Mouse (Mus musculus) midbrain, embryonic 10.5 days (tissue): ENCODE data around the gene Cdhr4. TPM values are rescaled to one million over a fixed set of nuclear protein-coding genes. Genes with fewer than 3 reads are reported as not detected.

Experiments
- DNase-seq: peaks from one replicate; pipeline ENCODE4 v3.0.0-alpha.2; 2017; ENCODE audit warnings: low spot score
- H3K27ac ChIP-seq: fragments of 300-500 bp; sonication (generic); replicated peaks from 2 replicates; pipeline ENCODE4 v1.5.1; 2016; ENCODE audit warnings: mild to moderate bottlenecking
- H3K27me3 ChIP-seq: fragments of 300-500 bp; sonication (generic); 2 replicates; pipeline ENCODE4 v1.6.1; 2016; ENCODE audit warnings: low read depth, mild to moderate bottlenecking; ENCODE audit not compliant: poor library complexity, severe bottlenecking
- H3K36me3 ChIP-seq: fragments of 300-500 bp; sonication (generic); 2 replicates; pipeline ENCODE4 v1.6.1; 2016; ENCODE audit warnings: mild to moderate bottlenecking, moderate library complexity
- H3K4me1 ChIP-seq: fragments of 300-500 bp; sonication (generic); 2 replicates; pipeline ENCODE4 v1.6.1; 2016
- H3K4me3 ChIP-seq: fragments of 300-500 bp; sonication (generic); 2 replicates; pipeline ENCODE4 v1.5.1; 2016; ENCODE audit warnings: mild to moderate bottlenecking, moderate library complexity
- H3K9me3 ChIP-seq: fragments of 300-500 bp; sonication (generic); replicated peaks from 2 replicates; pipeline ENCODE4 v1.6.1; 2016; ENCODE audit warnings: mild to moderate bottlenecking
- WGBS: fragments of 180-500 bp; shearing (Covaris S2); methylation state at CpG from one replicate; pipeline ENCODE4 v1.1.7; 2016; 5-methylcytosine and 5-hydroxymethylcytosine counted together
- polyA plus RNA-seq: library from polyadenylated mRNA; unstranded; fragments of >200 nt; fragmentation: Nextera tagmentation; extraction: Ambion mirVana; gene quantifications from 2 replicates; pipeline ENCODE4 v1.2.1, GENCODE M21; 2016

The Cdhr4 gene
- polyA plus RNA-seq: 2.2 and 3.2 TPM in 2 replicates

GRCm38 (mm10) chr9:107992197-107992596 is at the start of gene Cdhr4:
TSS of gene Cdhr4 (plus strand) at chr9:107992497.
- H3K27ac ChIP-seq: no peak within 1 kb of the TSS
- H3K36me3 ChIP-seq: no peaks in the 10 kb centered on the region
- H3K9me3 ChIP-seq: no peaks in the 10 kb centered on the region
- WGBS: 82% methylated on average over 2 of the region's 2 CpGs
- H3K4me3 ChIP-seq: no peak within 1 kb of the TSS
- no peak for DNase-seq
- no peaks in the 10 kb centered on the region; the same call in 1 of the 2 replicates for H3K4me1 ChIP-seq
- H3K27me3 ChIP-seq: peaks cover 2% of the 10 kb centered on the region; the same call in 1 of the 2 replicates

- WGBS: 92% methylated on average over 31 of the region's 31 CpGs
- Histone ChIP-seq H3K4me3 (no peak overlapping the region), H3K36me3 (peaks cover 32% of the 10 kb centered on the region), H3K27me3 (no peaks in the 10 kb centered on the region), H3K27ac (no peak overlapping the region), H3K9me3 (no peaks in the 10 kb centered on the region), H3K4me1 (peaks cover 24% of the 10 kb centered on the region)
- no peak for DNase-seq
Observed at GRCm38 (mm10) chr9:107947241-107948194, 44.8 kb upstream of the Cdhr4 start.

GRCm38 (mm10) chr9:107949184-107949921 is 42.9 kb upstream of the Cdhr4 start:
- no peak for DNase-seq
- Histone ChIP-seq H3K9me3 (no peaks in the 10 kb centered on the region), H3K4me1 (peaks cover 28% of the 10 kb centered on the region), H3K27ac (no peak overlapping the region; the same call in 1 of the 2 replicates), H3K4me3 (no peak overlapping the region), H3K27me3 (no peaks in the 10 kb centered on the region), H3K36me3 (peaks cover 32% of the 10 kb centered on the region)
- 81% methylated on average over 13 of the region's 13 CpGs for WGBS

GRCm38 (mm10) chr9:107949922-107950235 is 42.4 kb upstream of the Cdhr4 start, which contains the start of gene Traip:
TSS of gene Traip (plus strand) at chr9:107950136.
- Histone ChIP-seq H3K4me3 (peak within 1 kb of the TSS; percentile 91), H3K27me3 (no peaks in the 10 kb centered on the region), H3K36me3 (peaks cover 32% of the 10 kb centered on the region), H3K9me3 (no peaks in the 10 kb centered on the region), H3K27ac (peak within 1 kb of the TSS; percentile 91), H3K4me1 (peaks cover 28% of the 10 kb centered on the region)
- DNase-seq: no peak
- 93% methylated on average over 10 of the region's 10 CpGs for WGBS

GRCm38 (mm10) chr9:107950460-107951355 is 41.6 kb upstream of the Cdhr4 start:
- Histone ChIP-seq H3K4me1 (peaks cover 28% of the 10 kb centered on the region), H3K9me3 (no peaks in the 10 kb centered on the region), H3K27ac (peak overlapping the region; percentile 91), H3K36me3 (peaks cover 33% of the 10 kb centered on the region), H3K4me3 (peak overlapping the region; percentile 91), H3K27me3 (no peaks in the 10 kb centered on the region)
- WGBS: 12% methylated on average over 45 of the region's 45 CpGs
- peak; percentile 92 for DNase-seq

- no peak for DNase-seq
- WGBS: 85% methylated on average over 6 of the region's 6 CpGs
- no peak overlapping the region for H3K4me3 ChIP-seq
- peaks cover 54% of the 10 kb centered on the region for H3K36me3 ChIP-seq
- H3K27me3 ChIP-seq: no peaks in the 10 kb centered on the region
- H3K27ac ChIP-seq: no peak overlapping the region
- peaks cover 46% of the 10 kb centered on the region for H3K4me1 ChIP-seq
- H3K9me3 ChIP-seq: no peaks in the 10 kb centered on the region
Observed at GRCm38 (mm10) chr9:107955613-107956289, 36.5 kb upstream of the Cdhr4 start.

GRCm38 (mm10) chr9:107957141-107957540 is 35.2 kb upstream of the Cdhr4 start:
- H3K9me3 ChIP-seq: no peaks in the 10 kb centered on the region
- H3K27ac ChIP-seq: peak overlapping the region; percentile 28; the same call in 1 of the 2 replicates
- H3K27me3 ChIP-seq: no peaks in the 10 kb centered on the region
- peaks cover 48% of the 10 kb centered on the region for H3K4me1 ChIP-seq
- 31% methylated on average over 6 of the region's 6 CpGs for WGBS
- no peak overlapping the region for H3K4me3 ChIP-seq
- H3K36me3 ChIP-seq: peaks cover 68% of the 10 kb centered on the region
- DNase-seq: no peak

GRCm38 (mm10) chr9:107959896-107960295 is 32.4 kb upstream of the Cdhr4 start:
- Histone ChIP-seq H3K9me3 (no peaks in the 10 kb centered on the region), H3K4me3 (no peak overlapping the region), H3K27me3 (no peaks in the 10 kb centered on the region), H3K36me3 (peaks cover 94% of the 10 kb centered on the region), H3K4me1 (peaks cover 41% of the 10 kb centered on the region), H3K27ac (no peak overlapping the region)
- WGBS: 66% methylated on average over 6 of the region's 6 CpGs
- no peak for DNase-seq

- Histone ChIP-seq H3K36me3 (peaks cover 99% of the 10 kb centered on the region), H3K27ac (no peak overlapping the region), H3K4me1 (peaks cover 41% of the 10 kb centered on the region), H3K27me3 (no peaks in the 10 kb centered on the region), H3K4me3 (no peak overlapping the region), H3K9me3 (no peaks in the 10 kb centered on the region)
- WGBS: 81% methylated on average over 4 of the region's 4 CpGs
- no peak for DNase-seq
Observed at GRCm38 (mm10) chr9:107960928-107961327, 31.4 kb upstream of the Cdhr4 start.

GRCm38 (mm10) chr9:107961351-107961762 is 30.9 kb upstream of the Cdhr4 start:
- Histone ChIP-seq H3K27ac (no peak overlapping the region), H3K9me3 (no peaks in the 10 kb centered on the region), H3K27me3 (no peaks in the 10 kb centered on the region), H3K36me3 (peaks cover 99% of the 10 kb centered on the region), H3K4me1 (peaks cover 41% of the 10 kb centered on the region), H3K4me3 (no peak overlapping the region)
- no peak for DNase-seq
- WGBS: 84% methylated on average over 10 of the region's 10 CpGs

GRCm38 (mm10) chr9:107961881-107962280 is 30.4 kb upstream of the Cdhr4 start:
- 62% methylated on average over 5 of the region's 5 CpGs for WGBS
- no peak for DNase-seq
- peaks cover 36% of the 10 kb centered on the region for H3K4me1 ChIP-seq

More at GRCm38 (mm10) chr9:107961881-107962280, 30.4 kb upstream of the Cdhr4 start:
- peaks cover 99% of the 10 kb centered on the region for H3K36me3 ChIP-seq
- no peaks in the 10 kb centered on the region for H3K9me3 ChIP-seq
- H3K4me3 ChIP-seq: no peak overlapping the region
- H3K27me3 ChIP-seq: no peaks in the 10 kb centered on the region
- H3K27ac ChIP-seq: no peak overlapping the region
